ENCODE assay signal across 2 mouse cellular contexts in genomic region chr4:155944271-155944670, GRCm38 (mm10).
TF ChIP-seq lines count a peak whose summit lies in the region.

No protein-coding gene starts in this region.

TF ChIP-seq in C2C12, 6 proteins besides CTCF, POLR2A, EP300 and RAD21 (continued from another document):
- TF ChIP-seq USF1 (IDR thresholded peaks at IDR 0.05; ENCODE audit: low read depth) (no peak), FOSL1 (IDR thresholded peaks at IDR 0.05; ENCODE audit: insufficient read depth, low read length, poor library complexity, severe bottlenecking) (no peak), MYOD1 (IDR thresholded peaks at IDR 0.05; ENCODE audit: control insufficient read depth, insufficient read length, low read depth) (no peak), CEBPB (IDR thresholded peaks at IDR 0.05; ENCODE audit: low read depth) (no peak), MYOG (IDR thresholded peaks at IDR 0.05; ENCODE audit: control insufficient read depth, extremely low read depth, insufficient read length) (no peak)

TF ChIP-seq in CH12.LX, 34 proteins besides CTCF, POLR2A, EP300 and RAD21 (continued from another document):
- TF ChIP-seq ZC3H11A (IDR thresholded peaks at IDR 0.05; ENCODE audit: low read depth, low read length) (no peak), CHD1 (IDR thresholded peaks at IDR 0.05; ENCODE audit: low read depth, low read length) (0 out of 2 replicates have a peak, but pooled peaks have one; percentile 14), BHLHE40 (IDR thresholded peaks at IDR 0.05; ENCODE audit: low read depth, low read length) (no peak), JUN (IDR thresholded peaks at IDR 0.05; ENCODE audit: insufficient read depth, low read depth, low read length) (no peak), HCFC1 (IDR thresholded peaks at IDR 0.05; ENCODE audit: low read depth, low read length) (0 out of 2 replicates have a peak, but pooled peaks have one; percentile 13), E2F4 (IDR thresholded peaks at IDR 0.05; ENCODE audit: insufficient replicate concordance, low read depth, low read length) (no peak), ELF1 (IDR thresholded peaks at IDR 0.05; ENCODE audit: low read depth, low read length) (peak; percentile 19; the same call in 1 of the 2 replicates)
